Mouse (Mus musculus) MN1 (cell line): ENCODE data around the gene Traf2.

Source experiments
- DNase-seq: peaks from one replicate; pipeline ENCODE4 v3.0.0-alpha.2; 2016; ENCODE audit warnings: low spot score

Traf2 gene

DNA sequence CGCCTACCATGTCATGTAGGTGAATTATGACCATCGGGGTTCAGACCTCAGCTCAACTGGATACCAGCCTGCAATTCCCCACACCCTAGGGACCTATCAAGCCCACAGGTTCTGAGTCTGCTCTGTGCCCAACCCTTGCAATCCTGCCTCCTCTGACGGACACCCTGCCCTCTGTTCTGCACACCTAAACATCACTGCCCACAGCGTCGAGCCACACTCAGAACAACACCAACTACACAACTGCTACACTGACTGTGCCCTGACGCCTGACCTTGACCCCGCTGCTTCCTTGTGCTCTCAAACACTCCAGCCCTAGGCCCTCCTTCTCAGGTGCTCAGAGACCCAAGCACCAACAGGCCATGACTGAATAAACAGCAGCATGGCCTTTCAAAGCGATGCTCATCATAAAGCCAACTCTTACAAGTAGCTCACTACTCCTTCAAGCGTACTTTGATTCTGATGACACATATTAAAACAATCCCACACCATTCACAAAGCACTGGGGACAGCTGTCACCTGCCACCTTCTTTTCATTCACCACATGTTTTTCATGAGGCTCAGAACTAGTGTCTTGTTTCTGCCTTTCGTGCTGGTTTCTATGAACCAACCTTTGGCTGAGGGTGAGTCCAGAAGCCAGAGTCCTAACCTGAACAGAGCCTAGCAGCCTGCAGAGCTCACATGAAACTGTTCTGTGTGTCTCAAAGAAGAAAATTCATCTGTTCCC, 4.9 kb downstream of the Traf2 start:
- no peak for DNase-seq

DNA sequence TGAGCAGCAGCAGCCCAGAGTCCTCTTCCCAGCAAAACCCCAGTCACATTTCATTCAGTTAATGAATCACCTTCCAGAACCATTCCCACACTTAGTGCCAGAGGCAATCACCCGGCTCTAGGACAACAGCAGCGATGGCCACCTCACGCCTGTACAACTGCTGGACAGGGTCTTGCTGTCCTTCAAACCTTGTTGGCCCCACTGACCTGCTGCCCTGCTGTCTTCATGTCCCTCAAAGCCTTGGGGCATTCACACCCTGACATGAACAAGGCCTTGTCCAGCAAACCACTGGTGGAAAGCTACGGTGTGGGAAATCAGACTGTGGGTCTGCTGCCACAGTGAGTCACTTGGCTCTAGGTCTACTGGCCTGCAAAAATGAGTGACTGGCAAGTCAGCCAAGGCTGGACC, 6.2 kb downstream of the Traf2 start:
- no peak for DNase-seq

DNA sequence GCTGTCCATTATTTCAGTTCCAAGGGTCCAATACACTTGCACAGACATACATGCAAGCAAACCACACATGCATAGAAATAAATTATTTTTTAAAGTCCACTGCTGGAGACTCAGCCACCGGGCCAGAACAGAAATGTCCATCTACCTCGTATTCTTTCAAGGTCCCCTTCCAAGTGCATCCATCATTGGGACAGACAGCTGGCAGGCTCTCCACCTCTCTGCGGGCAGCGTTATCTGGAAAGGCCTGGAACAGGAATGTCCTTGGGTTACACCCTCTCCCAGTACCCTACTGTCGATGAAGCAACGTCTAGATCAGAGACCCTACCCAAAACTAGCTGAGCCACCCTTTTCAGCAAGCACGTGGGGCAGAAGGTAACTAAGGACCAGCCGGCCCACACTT, 10.2 kb downstream of the Traf2 start:
- no peak for DNase-seq

DNA sequence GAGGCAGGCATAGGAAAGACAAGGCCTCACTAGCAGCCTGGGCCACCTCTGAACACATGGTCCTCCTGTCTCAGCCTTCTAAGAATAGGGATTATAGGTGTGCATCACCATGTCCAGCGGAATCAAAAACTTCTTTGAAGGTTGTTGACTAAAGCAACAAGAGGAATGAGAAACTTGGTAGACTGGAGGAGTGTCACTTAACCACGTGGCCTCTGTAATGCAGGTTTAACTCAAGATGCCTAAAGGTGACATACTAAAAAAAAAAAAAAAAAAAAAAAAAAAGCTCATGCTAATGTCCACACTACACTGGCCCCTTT, 11.9 kb downstream of the Traf2 start:
- DNase-seq = no peak

DNA sequence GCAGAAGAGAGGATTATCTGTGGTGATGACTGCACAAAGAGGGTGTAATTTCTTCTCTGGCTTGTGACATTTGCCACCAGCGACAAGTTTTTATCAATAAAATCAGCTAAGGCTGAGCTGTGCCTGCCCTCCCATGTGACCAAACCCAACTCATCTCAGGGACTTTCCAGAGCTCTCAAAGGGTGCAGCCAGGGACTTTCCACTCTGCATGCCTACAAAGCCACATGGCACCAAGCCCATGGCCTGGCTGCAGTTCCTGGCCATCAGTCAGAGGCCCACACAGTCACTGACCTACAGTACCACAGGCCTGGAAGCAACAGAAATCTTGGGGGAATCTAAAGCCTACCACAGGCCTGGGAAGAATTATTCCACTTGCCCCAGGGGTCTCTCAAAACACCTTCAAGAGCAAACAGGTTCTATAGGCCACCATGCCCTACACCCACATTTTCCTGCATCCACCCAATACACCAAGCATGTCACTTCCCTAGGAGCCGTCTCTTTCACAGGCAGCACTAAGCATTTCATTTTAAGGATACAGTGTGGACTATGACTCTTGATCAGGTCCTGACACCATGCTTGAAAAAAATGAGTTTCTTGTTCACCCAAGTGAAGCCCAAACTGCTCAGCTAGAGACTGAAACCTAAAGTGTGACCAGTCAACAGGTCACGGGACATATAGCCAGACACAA, 12.4 kb downstream of the Traf2 start:
- DNase-seq = peak; percentile 84

DNA sequence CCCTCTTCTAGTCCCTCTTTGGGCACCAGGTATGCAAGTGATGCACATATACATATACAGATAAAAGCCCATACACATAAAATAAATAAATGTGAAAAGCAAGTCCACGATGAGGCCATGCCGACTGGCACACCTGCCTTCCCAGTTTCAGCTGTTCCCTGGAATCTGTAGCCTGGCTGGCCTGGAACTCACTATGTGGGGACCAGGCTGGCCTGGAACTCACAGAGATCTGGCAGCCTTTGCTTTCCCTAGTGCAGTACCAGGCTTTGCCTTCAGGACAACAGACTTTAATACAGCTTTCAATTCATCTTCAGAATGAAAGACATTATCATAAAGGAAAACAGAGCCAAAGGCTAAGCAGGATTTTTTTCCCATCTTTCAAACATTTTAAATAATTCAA, 13.0 kb downstream of the Traf2 start:
- DNase-seq = peak; percentile 16

DNA sequence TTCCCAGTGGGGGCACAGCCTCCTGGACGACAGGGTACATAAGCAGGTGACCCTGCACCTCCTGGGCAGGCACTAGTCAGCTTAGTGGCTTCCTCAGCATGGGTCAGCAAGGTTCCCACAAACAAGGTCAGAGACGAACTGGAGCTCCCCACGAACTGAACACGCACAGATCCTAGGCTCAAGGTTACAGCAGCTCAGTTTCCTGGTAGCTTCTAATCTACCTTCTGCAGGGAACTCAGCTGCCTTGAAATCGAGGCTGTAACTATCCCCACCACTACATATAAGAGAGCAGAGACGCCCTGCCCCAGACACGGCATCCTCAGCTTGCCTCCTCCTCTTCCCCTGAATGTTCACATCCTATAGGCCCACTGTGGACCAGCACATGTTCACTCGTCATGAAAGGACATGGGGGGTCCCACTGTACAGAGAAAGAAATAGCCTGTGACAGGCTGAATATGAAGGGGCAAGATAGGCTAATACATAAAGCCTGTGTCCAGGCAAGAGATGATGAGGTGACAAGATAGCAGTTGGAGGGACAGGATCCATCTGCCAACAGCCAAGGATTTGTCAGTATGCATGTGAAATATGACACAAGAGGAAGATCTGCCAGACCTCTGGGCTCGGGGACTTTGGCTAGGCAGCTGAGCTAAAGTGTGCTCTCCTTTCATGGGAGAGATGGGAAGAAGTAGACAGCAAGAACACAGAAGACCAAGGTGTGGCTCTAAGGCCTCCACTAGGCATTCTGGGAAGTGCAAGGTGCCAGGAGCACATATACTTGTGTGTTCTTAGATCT, 20.0 kb downstream of the Traf2 start:
- no peak for DNase-seq

DNA sequence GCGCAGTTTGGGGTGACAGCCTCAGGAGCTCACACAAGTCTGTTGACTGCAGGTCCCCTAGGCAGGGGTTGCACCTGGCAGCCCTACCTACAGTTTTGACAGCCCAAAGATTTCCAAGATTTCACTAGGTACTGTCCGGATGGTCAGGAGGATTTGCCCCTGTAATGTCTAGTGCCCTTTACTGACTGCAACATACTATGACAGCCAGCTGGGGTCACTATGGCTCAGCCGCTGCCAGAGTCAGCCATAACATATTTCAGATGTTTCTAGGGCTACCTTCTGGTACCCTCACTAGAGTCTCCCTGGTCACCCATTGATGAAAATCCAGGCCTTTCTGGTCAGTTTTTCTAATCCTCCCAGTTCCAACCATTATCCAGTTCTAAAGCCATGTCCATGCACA, 36.8 kb downstream of the Traf2 start:
- no peak for DNase-seq

DNA sequence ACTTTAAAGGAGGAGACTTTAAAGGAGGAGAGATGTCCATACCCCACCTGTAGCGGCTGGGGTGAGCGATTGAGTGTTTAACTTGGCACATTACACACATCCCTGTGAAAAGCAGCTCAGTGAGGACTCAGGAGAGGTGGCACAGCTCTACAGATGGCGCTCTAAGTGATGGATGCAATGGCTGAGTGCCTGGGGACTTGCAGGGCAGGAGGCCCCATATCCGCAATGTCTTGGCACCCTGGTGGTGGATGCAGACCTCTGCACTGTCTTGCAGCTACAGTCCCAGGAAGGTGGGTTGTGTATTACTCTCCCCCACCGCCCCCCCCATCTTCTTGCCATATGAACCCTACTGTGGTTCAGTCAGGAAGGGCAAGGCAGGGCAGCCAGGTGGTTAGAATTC, 39.8 kb downstream of the Traf2 start:
- peak; percentile 21 for DNase-seq

DNA sequence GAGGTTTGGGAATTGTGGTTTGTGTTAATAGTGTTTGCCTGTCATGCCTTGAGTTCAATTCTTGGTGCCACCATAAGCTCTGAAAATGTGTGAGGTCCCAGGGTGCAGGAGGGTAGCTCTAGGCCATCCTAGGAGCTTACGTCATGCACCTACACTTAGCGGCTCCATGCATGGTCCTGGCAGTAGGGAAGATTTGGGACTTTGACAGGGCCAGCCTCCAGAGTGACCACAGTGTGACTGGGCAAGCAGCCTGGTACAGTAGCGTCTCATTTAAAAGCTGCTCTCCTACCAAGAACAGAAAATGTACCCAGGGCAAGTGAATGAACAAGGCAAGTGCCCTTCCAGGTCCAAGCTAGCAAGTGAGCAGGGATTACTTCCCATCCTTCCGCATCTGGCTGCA, 40.9 kb downstream of the Traf2 start:
- no peak for DNase-seq

DNA sequence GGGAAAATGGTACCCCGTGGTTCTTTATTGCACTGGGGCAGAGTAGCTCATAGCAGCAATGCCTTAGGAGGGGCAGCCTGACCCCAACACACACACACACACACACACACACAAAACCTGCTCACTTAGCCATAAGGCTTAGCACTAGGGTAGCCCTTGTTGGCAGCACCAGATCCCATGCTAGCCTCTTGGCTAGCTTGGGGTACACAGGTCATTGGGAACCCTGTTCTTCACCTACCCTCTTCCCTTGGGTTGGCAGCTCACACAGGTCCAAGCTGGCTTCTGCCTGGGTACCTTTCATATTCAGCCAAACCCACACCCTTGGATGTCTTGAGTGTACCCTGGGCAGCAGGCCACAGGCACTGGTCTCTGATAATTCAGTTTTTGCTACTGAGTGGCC, 41.7 kb downstream of the Traf2 start:
- no peak for DNase-seq

DNA sequence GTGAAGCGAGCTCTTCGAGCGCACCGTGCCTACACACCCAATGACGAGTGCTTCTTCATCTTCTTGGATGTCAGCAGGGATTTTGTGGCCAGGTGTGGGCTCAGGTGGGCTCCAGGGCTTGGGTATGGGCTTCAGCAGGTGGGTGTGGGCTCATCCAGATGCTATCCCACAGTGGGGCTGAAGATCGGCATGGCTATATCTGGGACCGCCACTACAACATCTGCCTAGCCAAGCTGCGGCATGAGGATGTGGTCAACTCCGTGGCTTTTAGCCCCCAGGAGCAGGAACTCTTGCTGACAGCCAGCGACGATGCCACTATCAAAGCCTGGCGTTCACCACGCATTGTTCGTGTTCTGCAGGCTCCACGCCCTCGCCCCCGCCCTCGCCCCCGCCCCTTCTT, 42.2 kb downstream of the Traf2 start:
- no peak for DNase-seq

DNA sequence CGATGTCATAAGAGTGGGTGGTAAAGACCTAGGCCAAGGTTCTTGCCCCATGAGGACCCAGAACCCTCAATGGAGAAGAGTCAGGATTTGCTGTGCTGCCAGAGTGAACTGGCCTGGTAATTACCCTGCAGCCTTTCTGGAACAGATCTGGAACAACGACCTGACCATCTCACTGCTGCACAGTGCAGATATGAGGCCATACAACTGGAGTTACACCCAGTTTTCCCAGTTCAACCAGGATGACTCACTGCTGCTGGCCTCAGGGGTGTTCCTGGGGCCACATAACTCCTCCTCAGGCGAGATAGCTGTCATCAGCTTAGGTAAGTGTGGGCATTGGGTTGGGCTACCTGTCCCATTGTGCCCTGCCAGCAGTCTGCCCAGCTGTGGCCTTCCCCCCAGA, 44.0 kb downstream of the Traf2 start:
- no peak for DNase-seq

DNA sequence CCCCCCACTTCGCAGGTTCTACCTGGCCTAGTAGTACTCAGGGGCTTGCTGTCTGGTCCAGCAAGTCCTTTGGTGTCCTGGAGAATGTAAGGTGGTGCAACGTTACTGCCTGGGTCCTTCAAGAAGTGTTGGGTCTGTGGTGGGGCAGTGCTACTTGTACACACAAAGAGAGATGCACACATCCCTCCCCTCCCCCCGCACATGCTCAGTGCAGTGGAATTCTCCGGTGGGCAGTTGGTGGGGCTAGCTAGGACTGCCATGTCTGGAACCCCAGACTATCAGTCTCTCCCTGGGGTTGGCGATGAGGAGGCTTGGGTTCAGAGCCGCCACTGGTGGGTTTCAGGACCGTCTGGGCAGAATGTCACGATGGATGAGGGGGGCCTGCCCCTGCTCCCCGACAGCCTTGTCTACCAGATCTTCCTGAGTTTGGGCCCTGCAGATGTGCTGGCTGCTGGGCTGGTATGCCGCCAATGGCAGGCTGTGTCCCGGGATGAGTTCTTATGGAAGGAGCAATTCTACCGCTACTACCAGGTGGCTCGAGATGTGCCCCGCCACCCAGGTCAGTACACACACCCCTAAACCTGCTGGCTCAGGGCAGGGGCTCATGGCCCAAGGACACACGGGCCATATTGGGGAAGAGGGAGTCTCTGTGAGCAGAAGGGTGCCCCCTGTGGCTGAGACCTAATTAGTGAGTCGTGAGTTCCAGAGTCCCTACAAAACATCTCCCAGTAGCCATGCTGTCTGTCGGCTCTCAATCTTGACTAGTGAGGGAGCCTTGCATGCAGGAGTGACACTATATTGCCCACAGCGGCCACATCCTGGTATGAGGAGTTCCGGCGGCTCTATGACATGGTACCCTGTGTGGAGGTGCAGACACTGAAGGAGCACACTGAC, 44.9 kb downstream of the Traf2 start, which contains the start of gene C8g:
TSS of gene C8g (minus strand) at position 127 of the 894 bp plus-strand sequence.
- DNase-seq = no peak

DNA sequence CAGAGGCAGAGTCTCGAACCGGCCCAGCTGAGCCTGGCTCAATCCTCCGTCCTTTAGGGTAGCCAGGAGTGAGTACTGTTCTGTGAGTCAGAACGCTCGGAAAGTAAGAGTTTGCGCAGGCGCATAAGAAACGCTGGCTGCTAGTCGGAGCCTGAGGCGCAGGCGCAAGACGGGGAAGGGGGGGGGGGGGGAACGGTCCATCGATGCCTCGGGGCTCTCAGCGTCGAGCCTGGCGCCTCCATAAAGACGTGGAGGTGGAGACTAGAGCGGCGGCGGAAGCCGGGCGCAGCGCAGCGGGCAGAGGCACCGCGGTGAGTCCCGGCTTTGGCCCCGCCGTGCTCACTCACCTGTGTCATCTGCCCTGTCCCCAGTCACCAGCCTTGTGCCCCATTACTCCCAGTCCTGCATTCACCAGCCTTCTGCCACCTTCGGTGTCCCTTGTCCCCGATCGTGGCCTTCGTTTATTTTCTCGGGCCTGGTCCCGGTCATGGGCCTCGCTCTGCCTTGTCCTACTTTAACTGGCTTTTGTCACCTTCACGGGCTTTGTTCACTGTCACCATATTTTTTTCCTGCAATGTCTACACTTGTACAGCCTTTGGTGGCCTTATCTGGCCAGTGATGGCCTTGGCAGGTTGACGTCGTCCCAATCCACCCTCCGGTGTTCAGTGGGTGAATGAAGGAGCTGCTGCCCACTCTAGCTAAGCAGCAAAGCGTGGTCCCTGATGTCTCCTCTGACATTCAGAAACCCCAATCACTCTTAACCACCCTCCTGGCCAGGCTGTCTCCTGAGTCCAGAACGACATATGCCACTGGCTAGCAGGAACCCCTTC, 45.9 kb downstream of the Traf2 start, which contains the start of gene Fbxw5:
TSS of gene Fbxw5 (plus strand) at position 175 of the 830 bp plus-strand sequence.
- DNase-seq = peak; percentile 95

DNA sequence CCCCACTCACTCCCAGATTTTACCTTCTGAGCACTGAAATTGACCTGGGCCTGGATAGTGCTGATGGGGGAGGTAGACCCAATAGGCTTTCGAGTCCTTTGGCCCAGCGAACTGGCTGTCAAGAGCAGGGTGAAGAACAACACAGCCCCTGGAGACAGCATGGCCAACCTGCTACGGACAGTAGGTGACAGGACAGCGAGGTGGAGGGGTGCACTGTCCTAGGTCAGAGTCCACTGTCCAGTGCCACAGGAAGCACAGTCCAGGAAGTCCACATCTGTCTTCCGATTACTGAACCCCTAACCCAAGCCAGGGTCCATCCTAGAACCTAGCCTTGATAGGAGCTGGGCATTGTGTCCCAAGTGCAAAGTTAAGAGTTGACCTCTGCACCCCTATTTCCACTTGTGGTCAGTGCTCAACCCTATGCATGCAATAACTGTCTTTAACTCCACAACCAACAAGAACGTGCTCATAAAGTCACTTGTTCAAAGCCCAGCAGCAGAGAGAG, 46.6 kb downstream of the Traf2 start:
- DNase-seq = no peak

DNA sequence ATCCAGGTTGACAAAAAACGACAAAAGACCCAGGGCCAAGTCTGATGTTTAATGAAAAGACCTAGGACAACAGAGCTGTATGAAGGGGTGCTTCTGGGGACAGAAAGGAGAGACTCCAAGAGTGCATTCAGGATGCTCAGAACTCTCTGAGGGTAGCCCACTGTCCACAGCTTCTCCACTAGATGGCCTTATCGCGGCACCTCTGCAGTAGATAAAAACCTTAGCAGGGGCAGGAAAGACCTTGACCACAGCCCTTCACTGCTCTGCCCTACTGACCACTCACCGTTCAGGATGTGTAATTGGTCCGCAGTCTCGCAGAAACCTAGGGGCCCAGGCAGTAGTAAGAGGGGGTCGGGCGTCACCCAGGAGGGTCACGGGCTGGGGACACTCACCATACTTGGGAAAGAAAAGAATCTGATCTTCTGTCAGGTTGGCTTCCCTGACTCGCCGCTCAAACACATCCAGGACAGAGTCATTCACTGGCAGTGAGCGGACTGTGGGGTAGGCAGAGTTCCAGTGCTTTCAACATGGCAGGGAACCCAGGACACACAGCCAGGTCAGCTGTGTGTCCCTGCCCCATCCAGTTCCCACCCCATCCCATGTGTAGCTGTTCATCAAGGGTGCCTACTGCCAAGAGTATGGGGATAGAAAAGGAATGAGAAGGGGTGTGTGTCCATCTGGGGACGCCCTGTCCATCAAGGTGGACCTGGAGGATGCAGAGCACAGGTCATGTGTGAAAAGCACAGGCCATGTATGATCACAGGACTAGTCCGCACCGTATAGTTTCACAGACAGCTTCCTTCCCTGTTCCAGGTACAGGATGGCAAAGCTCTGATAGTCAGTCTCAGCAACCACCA, 47.9 kb downstream of the Traf2 start:
- DNase-seq = no peak

DNA sequence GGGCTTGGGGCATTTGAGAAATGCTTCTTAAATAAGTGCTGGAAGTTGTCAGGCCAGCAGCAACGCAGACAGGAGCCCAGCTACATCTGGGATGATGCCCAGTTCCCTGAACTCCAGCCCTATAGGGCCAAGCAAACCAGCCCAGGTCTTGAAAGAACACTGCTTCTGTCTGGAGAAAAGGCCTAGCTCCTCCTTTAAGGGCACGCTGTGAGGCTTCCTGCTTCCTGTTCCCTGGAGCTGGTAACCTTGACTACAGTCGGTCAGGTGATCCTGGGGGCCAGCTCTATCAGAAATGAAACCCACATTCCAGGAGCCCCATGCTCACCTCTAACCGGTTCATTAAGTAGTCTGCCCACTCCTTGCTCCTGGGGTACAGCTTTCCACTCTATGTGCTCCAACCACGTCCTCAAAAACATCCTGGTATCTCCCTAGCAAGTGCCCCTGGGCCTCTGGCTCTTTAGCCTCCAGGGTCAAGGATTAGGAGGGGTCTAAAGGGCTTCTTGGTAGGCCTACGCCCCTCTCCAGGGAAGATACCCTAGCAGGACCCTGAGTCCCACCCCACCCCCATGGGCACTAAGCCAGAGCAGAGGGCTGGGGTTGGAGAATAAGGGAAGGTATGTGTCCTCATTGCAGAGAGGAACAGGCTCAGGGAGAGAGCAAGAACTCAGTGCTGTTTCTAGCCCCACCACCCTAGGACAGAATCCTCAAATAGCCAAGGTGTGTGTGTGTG, 48.7 kb downstream of the Traf2 start:
- DNase-seq = peak; percentile 32

DNA sequence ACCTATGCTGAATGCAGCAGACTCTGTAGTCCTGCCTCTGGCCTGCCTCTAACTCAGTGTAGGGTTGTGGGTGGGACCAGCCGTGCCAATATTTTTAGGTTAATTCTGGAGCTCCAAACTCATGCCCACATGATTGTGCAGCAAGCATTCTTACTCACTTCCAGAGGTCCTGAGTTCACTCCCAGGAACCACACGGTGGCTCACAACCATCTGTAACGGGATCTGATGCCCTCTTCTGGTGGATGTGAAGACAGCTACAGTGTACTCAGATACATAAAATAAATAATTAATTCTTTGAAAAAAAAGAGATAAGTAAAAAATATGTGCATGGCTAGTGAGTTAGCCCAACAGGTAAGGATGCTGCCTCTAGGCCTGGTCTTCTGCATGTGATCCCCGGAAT, 50.3 kb downstream of the Traf2 start:
- DNase-seq = peak; percentile 31
